Mouse (Mus musculus) CH12.LX (cell line): ENCODE results near the gene Ddx59.

Source experiments
- CHD2 ChIP-seq: IDR thresholded peaks from 2 replicates; pipeline ENCODE4 v1.6.1; 2011; ENCODE audit warnings: low read length, improper control_type of control experiment
- CTCF ChIP-seq, 2 experiments: IDR thresholded peaks in 1 of 2; conservative IDR thresholded peaks in 1 of 2; 2 replicates each; pipeline ENCODE4 v1.5.1; 2011 to 2012; ENCODE audit warnings: low read depth in 2 of 2, low read length in 2 of 2, improper control_type of control experiment in 1 of 2, inconsistent platforms in 1 of 2, mild to moderate bottlenecking in 1 of 2, moderate library complexity in 1 of 2
- EP300 ChIP-seq: IDR thresholded peaks from 2 replicates; pipeline ENCODE4 v1.6.1; 2011; ENCODE audit warnings: low read length, improper control_type of control experiment
- POLR2A ChIP-seq: IDR thresholded peaks from 2 replicates; pipeline ENCODE4 v1.6.1; 2011; ENCODE audit warnings: low read depth, mild to moderate bottlenecking, improper control_type of control experiment, low read length

- TF ChIP-seq POLR2A (no peak), CTCF (conservative IDR thresholded peaks at IDR 0.05 in 1 of 2, IDR thresholded peaks at IDR 0.05 in 1 of 2; ENCODE audit: low read depth in 2 of 2, low read length in 2 of 2) (no peak), EP300 (no peak), CHD2 (no peak)
These were observed 33.9 kb upstream of the Ddx59 start for GRCm38 (mm10) chr1:136381169-136381568.
